Mouse (Mus musculus) liver, embryonic 14.5 days (tissue): ENCODE results near the gene Pvr. TPM values are rescaled to one million over a fixed set of nuclear protein-coding genes. Genes with fewer than 3 reads are reported as not detected.

Experiments used
- ATAC-seq: fragments of 200-750 bp; cut with Nextera tagmentation; 2 replicates; pipeline ENCODE4 v1.8.0; 2017; ENCODE audit warnings: moderate number of reproducible peaks, mild to moderate bottlenecking, moderate library complexity; ENCODE audit not compliant: insufficient read depth
- DNase-seq, 3 experiments: peaks; one replicate each; pipeline ENCODE4 v3.0.0-alpha.2; 2012 to 2013; ENCODE audit warnings: low read depth in 3 of 3, low spot score in 3 of 3
- H3K27ac ChIP-seq: fragments of 300-500 bp; sonication (generic); 2 replicates; pipeline ENCODE4 v1.5.1; 2014; ENCODE audit warnings: moderate library complexity, mild to moderate bottlenecking, control low read depth, inconsistent platforms
- H3K27me3 ChIP-seq: fragments of 300-500 bp; sonication (generic); 2 replicates; pipeline ENCODE4 v1.6.1; 2014; ENCODE audit warnings: mild to moderate bottlenecking, low read length, moderate library complexity; ENCODE audit not compliant: control insufficient read depth, insufficient read depth
- H3K36me3 ChIP-seq: fragments of 300-500 bp; sonication (generic); replicated peaks from 2 replicates; pipeline ENCODE4 v1.6.1; 2014; ENCODE audit warnings: low read depth; ENCODE audit not compliant: control insufficient read depth, insufficient read depth
- H3K4me1 ChIP-seq, 2 experiments: fragments of 200-500 bp in 1 of 2; fragments of 300-500 bp in 1 of 2; sonication (generic) in 1 of 2; replicated peaks; 2 replicates each; pipeline ENCODE4 v1.6.1; 2012 to 2014; ENCODE audit warnings: antibody characterized with exemption in 1 of 2, inconsistent platforms in 1 of 2, low read length in 1 of 2; ENCODE audit not compliant: control insufficient read depth in 2 of 2, insufficient read depth in 2 of 2
- H3K4me2 ChIP-seq: fragments of 300-500 bp; sonication (generic); 2 replicates; pipeline ENCODE4 v1.6.1; 2014; ENCODE audit warnings: low read depth, mild to moderate bottlenecking, control low read depth, moderate library complexity
- H3K4me3 ChIP-seq, 2 experiments: fragments of 200-500 bp in 1 of 2; fragments of 300-500 bp in 1 of 2; sonication (generic) in 1 of 2; 2 replicates each; pipeline ENCODE4 v1.5.1; 2012 to 2014; ENCODE audit warnings: low read depth in 2 of 2, low read length in 2 of 2, mild to moderate bottlenecking in 2 of 2, control low read depth in 1 of 2, inconsistent platforms in 1 of 2, moderate library complexity in 1 of 2; ENCODE audit not compliant: insufficient read depth in 1 of 2
- H3K9ac ChIP-seq: fragments of 300-500 bp; sonication (generic); replicated peaks from 2 replicates; pipeline ENCODE4 v1.6.1; 2014; ENCODE audit warnings: mild to moderate bottlenecking, control low read depth, moderate library complexity
- H3K9me3 ChIP-seq: fragments of 300-500 bp; sonication (generic); 2 replicates; pipeline ENCODE4 v1.6.1; 2016; ENCODE audit warnings: low read length, mixed read lengths; ENCODE audit not compliant: control insufficient read depth
- CTCF ChIP-seq: IDR thresholded peaks from 2 replicates; pipeline ENCODE4 v1.5.1; 2016; ENCODE audit warnings: antibody characterized with exemption, low read depth, control low read depth
- EP300 ChIP-seq: IDR thresholded peaks from 2 replicates; pipeline ENCODE4 v1.6.1; 2016; ENCODE audit warnings: antibody characterized with exemption, low read depth
- WGBS: fragments of 180-500 bp; shearing (Covaris S2); extraction: QIAGEN DNeasy Blood & Tissue Kit; methylation state at CpG from one replicate; pipeline ENCODE4 v1.1.7; 2014; ENCODE audit not compliant: insufficient replicate concordance; 5-methylcytosine and 5-hydroxymethylcytosine counted together
- polyA plus RNA-seq, 2 experiments: library from polyadenylated mRNA; depleted of rRNA in 1 of 2; stranded (reverse) in 1 of 2; unstranded in 1 of 2; fragments of >200 nt; fragmentation: Nextera tagmentation in 1 of 2; extraction: Ambion mirVana in 1 of 2; gene quantifications; 2 replicates each; pipeline versions ENCODE4 v1.2.1 to v1.2.3; 2012 to 2014

The Pvr gene
- polyA plus RNA-seq, 2 experiments = 1.8 to 2.6 TPM

GRCm38 (mm10) chr7:19962423-19962822, 41.5 kb upstream of the Pvr start:
- no peak for ATAC-seq

GRCm38 (mm10) chr7:19956341-19956781, 35.4 kb upstream of the Pvr start:
- peaks cover 0 to 5% of the 10 kb centered on the region in 2 experiments; a peak in 1 of 4 replicates for H3K4me1 ChIP-seq
- no peak overlapping the region for H3K9ac ChIP-seq
- H3K9me3 ChIP-seq = no peaks in the 10 kb centered on the region
- no peak overlapping the region for H3K4me3 ChIP-seq
- TF ChIP-seq EP300 (no peak), CTCF (peak; percentile 88)
- peak; percentile 35 to 46 (median 42) for DNase-seq
- no peak overlapping the region for H3K4me2 ChIP-seq
- H3K27ac ChIP-seq = no peak overlapping the region
- H3K36me3 ChIP-seq = no peaks in the 10 kb centered on the region
- 1% methylated on average over 7 of the region's 7 CpGs for WGBS
- ATAC-seq = no peak
- H3K27me3 ChIP-seq = no peaks in the 10 kb centered on the region

More at GRCm38 (mm10) chr7:19962423-19962822, 41.5 kb upstream of the Pvr start:
- no peak overlapping the region for H3K9ac ChIP-seq
- H3K4me3 ChIP-seq = no peak overlapping the region
- H3K36me3 ChIP-seq = no peaks in the 10 kb centered on the region
- no peaks in the 10 kb centered on the region for H3K27me3 ChIP-seq
- WGBS = 36% methylated on average over 1 of the region's 1 CpGs
- no peaks in the 10 kb centered on the region for H3K9me3 ChIP-seq
- H3K27ac ChIP-seq = no peak overlapping the region
- H3K4me1 ChIP-seq = no peaks in the 10 kb centered on the region
- H3K4me2 ChIP-seq = no peak overlapping the region
- no peak for DNase-seq
- no peak for TF ChIP-seq EP300
- no peak for TF ChIP-seq CTCF

- no peak for ATAC-seq
- peaks cover 0 to 5% of the 10 kb centered on the region in 2 experiments; a peak in 1 of 4 replicates for H3K4me1 ChIP-seq
- no peaks in the 10 kb centered on the region for H3K36me3 ChIP-seq
- DNase-seq = no peak
- WGBS = 52% methylated on average over 4 of the region's 4 CpGs
- no peak overlapping the region for H3K4me2 ChIP-seq
- H3K9me3 ChIP-seq = no peaks in the 10 kb centered on the region
- TF ChIP-seq CTCF (no peak), EP300 (no peak)
- no peak overlapping the region for H3K9ac ChIP-seq
- H3K27me3 ChIP-seq = no peaks in the 10 kb centered on the region
- no peak overlapping the region for H3K4me3 ChIP-seq
- H3K27ac ChIP-seq = no peak overlapping the region
Observed at GRCm38 (mm10) chr7:19955861-19956260, 34.9 kb upstream of the Pvr start.

GRCm38 (mm10) chr7:19953054-19953453, 32.1 kb upstream of the Pvr start:
- Histone ChIP-seq H3K27ac (no peak overlapping the region), H3K4me1 (peaks cover 0 to 5% of the 10 kb centered on the region in 2 experiments; a peak in 2 of 4 replicates), H3K27me3 (no peaks in the 10 kb centered on the region), H3K36me3 (no peaks in the 10 kb centered on the region), H3K9me3 (no peaks in the 10 kb centered on the region), H3K9ac (no peak overlapping the region), H3K4me3 (no peak overlapping the region), H3K4me2 (no peak overlapping the region)
- ATAC-seq (no peak), DNase-seq (no peak)
- WGBS = 61% methylated on average over 9 of the region's 9 CpGs
- no peak for TF ChIP-seq EP300
- TF ChIP-seq CTCF = no peak

GRCm38 (mm10) chr7:19952320-19952986, 31.5 kb upstream of the Pvr start:
- no peak for ATAC-seq
- TF ChIP-seq EP300 (no peak), CTCF (no peak)

More at GRCm38 (mm10) chr7:19952320-19952986, 31.5 kb upstream of the Pvr start:
- no peak overlapping the region for H3K4me2 ChIP-seq
- no peak for DNase-seq
- H3K9ac ChIP-seq = no peak overlapping the region
- no peak overlapping the region for H3K4me3 ChIP-seq
- H3K36me3 ChIP-seq = no peaks in the 10 kb centered on the region
- WGBS = 72% methylated on average over 10 of the region's 10 CpGs
- H3K27me3 ChIP-seq = no peaks in the 10 kb centered on the region
- peaks cover 0 to 5% of the 10 kb centered on the region in 2 experiments; a peak in 2 of 4 replicates for H3K4me1 ChIP-seq
- H3K27ac ChIP-seq = no peak overlapping the region
- no peaks in the 10 kb centered on the region for H3K9me3 ChIP-seq
